Mouse (Mus musculus) bone marrow, adult 2 months (tissue): ENCODE measurements around the gene Atg4a-ps. TPM values are rescaled to one million over a fixed set of nuclear protein-coding genes. Genes with fewer than 3 reads are reported as not detected.

ENCODE experiments used
- H3K27ac ChIP-seq: fragments of 200-500 bp; 2 replicates; pipeline ENCODE4 v1.5.1; 2012; ENCODE audit warnings: low read depth, mild to moderate bottlenecking, control low read depth, inconsistent platforms, low read length; ENCODE audit not compliant: control insufficient read depth, poor library complexity, insufficient read depth
- H3K4me1 ChIP-seq: fragments of 200-500 bp; 2 replicates; pipeline ENCODE4 v1.6.1; 2011; ENCODE audit warnings: low read length; ENCODE audit not compliant: control insufficient read depth, insufficient read depth
- H3K4me3 ChIP-seq: fragments of 200-500 bp; replicated peaks from 2 replicates; pipeline ENCODE3; 2011; ENCODE audit warnings: mild to moderate bottlenecking, low read depth, low read length, control low read depth; ENCODE audit not compliant: control insufficient read depth
- CTCF ChIP-seq: fragments of 200-500 bp; IDR thresholded peaks from 2 replicates; pipeline ENCODE4 v1.5.1; 2011; ENCODE audit warnings: low read length, control low read depth; ENCODE audit not compliant: control insufficient read depth, insufficient read depth
- POLR2A ChIP-seq: fragments of 200-500 bp; IDR thresholded peaks from 2 replicates; pipeline ENCODE4 v1.6.1; 2011; ENCODE audit warnings: low read depth, mild to moderate bottlenecking, control low read depth, low read length, borderline replicate concordance; ENCODE audit not compliant: control insufficient read depth
- WGBS: fragments of 180-500 bp; shearing (Covaris S2); methylation state at CpG from one replicate; pipeline ENCODE4 v1.1.7; 2018; 5-methylcytosine and 5-hydroxymethylcytosine counted together
- polyA plus RNA-seq: library from polyadenylated mRNA; stranded (reverse); fragments of >200 nt; gene quantifications from 2 replicates; pipeline ENCODE4 v1.2.4, GENCODE M21; 2011; ENCODE audit warnings: low replicate concordance; ENCODE audit not compliant: missing spikeins, insufficient read depth, insufficient read length

Atg4a-ps gene
- polyA plus RNA-seq, 1 experiment = 2.0 TPM

GRCm38 (mm10) chr3:103601561-103601960 is 44.3 kb downstream of the Atg4a-ps start:
- TF ChIP-seq POLR2A = no peak
- TF ChIP-seq CTCF = no peak
- peaks cover 6% of the 10 kb centered on the region for H3K4me1 ChIP-seq
- no peak overlapping the region for H3K27ac ChIP-seq
- H3K4me3 ChIP-seq = no peak overlapping the region
- 66% methylated on average over 1 of the region's 1 CpGs for WGBS

- Histone ChIP-seq H3K4me3 (no peak overlapping the region), H3K4me1 (peaks cover 6% of the 10 kb centered on the region), H3K27ac (no peak overlapping the region)
- 61% methylated on average over 7 of the region's 7 CpGs for WGBS
- no peak for TF ChIP-seq CTCF
- TF ChIP-seq POLR2A = no peak
Observed at GRCm38 (mm10) chr3:103601011-103601410, 44.9 kb downstream of the Atg4a-ps start.

- WGBS = 44% methylated on average over 4 of the region's 4 CpGs
- Histone ChIP-seq H3K27ac (peak overlapping the region; percentile 29; the same call in 1 of the 2 replicates), H3K4me1 (peaks cover 8% of the 10 kb centered on the region), H3K4me3 (no peak overlapping the region)
- TF ChIP-seq POLR2A = no peak
- no peak for TF ChIP-seq CTCF
Observed at GRCm38 (mm10) chr3:103597586-103597985, 48.3 kb downstream of the Atg4a-ps start.

- H3K27ac ChIP-seq = no peak overlapping the region
- H3K4me3 ChIP-seq = no peak overlapping the region
- H3K4me1 ChIP-seq = peaks cover 8% of the 10 kb centered on the region
- TF ChIP-seq POLR2A (no peak), CTCF (no peak)
- 80% methylated on average over 7 of the region's 7 CpGs for WGBS
Observed at GRCm38 (mm10) chr3:103595271-103595810, 50.5 kb downstream of the Atg4a-ps start.

Other genes with a start within 250 kb of the Atg4a-ps start
- gene Syt6, start 70.8 kb downstream of the Atg4a-ps start, polyA plus RNA-seq = 1.3 TPM in 1 of 2 replicates, not detected in the other
- 2.3 and 5.1 TPM in 2 replicates for gene Olfml3, start 91.9 kb upstream of the Atg4a-ps start, polyA plus RNA-seq
- not detected in 2 replicates for gene Gm10964, start 93.3 kb upstream of the Atg4a-ps start, polyA plus RNA-seq
- gene Hipk1, start 145.5 kb upstream of the Atg4a-ps start, polyA plus RNA-seq = 50.9 and 80.9 TPM in 2 replicates
- 9.1 and 17.6 TPM in 2 replicates for gene Dclre1b, start 163.4 kb upstream of the Atg4a-ps start, polyA plus RNA-seq
- 27.7 and 34.2 TPM in 2 replicates for gene Ap4b1, start 163.5 kb upstream of the Atg4a-ps start, polyA plus RNA-seq
- gene Gm43064, start 163.5 kb upstream of the Atg4a-ps start, polyA plus RNA-seq = not detected in 2 replicates
- 6.5 and 11.2 TPM in 2 replicates for gene Bcl2l15, start 186.5 kb upstream of the Atg4a-ps start, polyA plus RNA-seq
- gene Ptpn22, start 213.7 kb upstream of the Atg4a-ps start, polyA plus RNA-seq = 32.7 and 44.2 TPM in 2 replicates